Mouse (Mus musculus) MEL (cell line): ENCODE measurements around the gene M6pr. TPM values are rescaled to one million over a fixed set of nuclear protein-coding genes. Genes with fewer than 3 reads are reported as not detected.
A peak's percentile ranks its signal among the peaks of the same experiment; 100 is the strongest.

Experiments
- DNase-seq: peaks from one replicate; pipeline ENCODE4 v3.0.0; 2011; ENCODE audit warnings: low read depth, low spot score
- H3K27ac ChIP-seq: 2 replicates; pipeline ENCODE4 v1.5.1; 2012; ENCODE audit warnings: low read depth, mild to moderate bottlenecking, control low read depth, low read length, moderate library complexity; ENCODE audit not compliant: control insufficient read depth
- H3K27me3 ChIP-seq, 2 experiments: fragments of 150-350 bp in 1 of 2; sonication (generic) in 1 of 2; 2 replicates each; pipeline ENCODE4 v1.6.1; 2012; ENCODE audit warnings: low read length in 2 of 2, mild to moderate bottlenecking in 2 of 2, improper control_type of control experiment in 1 of 2, moderate library complexity in 1 of 2; ENCODE audit not compliant: insufficient read depth in 2 of 2, control insufficient read depth in 1 of 2
- H3K36me3 ChIP-seq, 2 experiments: 2 replicates each; pipeline ENCODE4 v1.6.1; 2012 to 2014; ENCODE audit warnings: low read length in 2 of 2, improper control_type of control experiment in 1 of 2, inconsistent platforms in 1 of 2, mild to moderate bottlenecking in 1 of 2; ENCODE audit not compliant: insufficient read depth in 2 of 2, control insufficient read depth in 1 of 2
- H3K4me1 ChIP-seq, 2 experiments: fragments of 150-350 bp in 1 of 2; sonication (generic) in 1 of 2; 2 replicates each; pipeline ENCODE4 v1.6.1; 2012; ENCODE audit warnings: low read length in 2 of 2, improper control_type of control experiment in 1 of 2, mild to moderate bottlenecking in 1 of 2; ENCODE audit not compliant: insufficient read depth in 2 of 2, control insufficient read depth in 1 of 2
- H3K4me3 ChIP-seq, 2 experiments: fragments of 150-350 bp in 1 of 2; sonication (generic) in 1 of 2; 2 replicates each; pipeline ENCODE4 v1.5.1; 2012; ENCODE audit warnings: low read depth in 2 of 2, low read length in 2 of 2, mild to moderate bottlenecking in 2 of 2, moderate library complexity in 2 of 2, control low read depth in 1 of 2, improper control_type of control experiment in 1 of 2; ENCODE audit not compliant: control insufficient read depth in 1 of 2, insufficient read depth in 1 of 2
- H3K79me2 ChIP-seq: 2 replicates; pipeline ENCODE4 v1.6.1; 2012; ENCODE audit warnings: mild to moderate bottlenecking, low read length, moderate library complexity; ENCODE audit not compliant: control insufficient read depth, poor library complexity, insufficient read depth
- H3K9ac ChIP-seq: 2 replicates; pipeline ENCODE4 v1.6.1; 2012; ENCODE audit warnings: low read depth, mild to moderate bottlenecking, control low read depth, low read length, moderate library complexity; ENCODE audit not compliant: control insufficient read depth, poor library complexity, severe bottlenecking
- H3K9me3 ChIP-seq: fragments of 150-350 bp; sonication (generic); replicated peaks from 2 replicates; pipeline ENCODE4 v1.6.1; 2012; ENCODE audit warnings: mild to moderate bottlenecking, low read length, improper control_type of control experiment, moderate library complexity; ENCODE audit not compliant: insufficient read depth
- CHD1 ChIP-seq: IDR thresholded peaks from 2 replicates; pipeline ENCODE4 v1.6.1; 2012; ENCODE audit warnings: low read depth, mild to moderate bottlenecking, inconsistent platforms, low read length, improper control_type of control experiment
- CHD2 ChIP-seq: IDR thresholded peaks from 2 replicates; pipeline ENCODE4 v1.6.1; 2011; ENCODE audit warnings: low read length, improper control_type of control experiment
- CTCF ChIP-seq, 3 experiments: IDR thresholded peaks in 2 of 3; conservative IDR thresholded peaks in 1 of 3; 2 replicates each; pipeline ENCODE4 v1.5.1; 2011 to 2012; ENCODE audit warnings: low read length in 3 of 3, low read depth in 2 of 3, mild to moderate bottlenecking in 2 of 3, improper control_type of control experiment in 1 of 3, inconsistent platforms in 1 of 3, mixed read lengths in 1 of 3, moderate library complexity in 1 of 3; ENCODE audit not compliant: control insufficient read depth in 1 of 3, insufficient read depth in 1 of 3, poor library complexity in 1 of 3, severe bottlenecking in 1 of 3
- ELF1 ChIP-seq: IDR thresholded peaks from 2 replicates; pipeline ENCODE4 v1.6.1; 2014; ENCODE audit warnings: low read depth, mild to moderate bottlenecking, inconsistent platforms, low read length, improper control_type of control experiment, moderate library complexity
- HCFC1 ChIP-seq: IDR thresholded peaks from 2 replicates; pipeline ENCODE4 v1.6.1; 2012; ENCODE audit warnings: low read depth, mild to moderate bottlenecking, inconsistent platforms, low read length, improper control_type of control experiment, moderate library complexity
- JUND ChIP-seq: IDR thresholded peaks from 2 replicates; pipeline ENCODE4 v1.6.1; 2011; ENCODE audit warnings: low read depth, mild to moderate bottlenecking, improper control_type of control experiment, low read length
- MAFK ChIP-seq: IDR thresholded peaks from 2 replicates; pipeline ENCODE4 v1.6.1; 2011; ENCODE audit warnings: low read depth, mild to moderate bottlenecking, low read length, improper control_type of control experiment, borderline replicate concordance
- MAX ChIP-seq: IDR thresholded peaks from 2 replicates; pipeline ENCODE4 v1.6.1; 2011; ENCODE audit warnings: low read length, improper control_type of control experiment
- MAZ ChIP-seq: IDR thresholded peaks from 2 replicates; pipeline ENCODE4 v1.6.1; 2012; ENCODE audit warnings: low read depth, mild to moderate bottlenecking, inconsistent platforms, low read length, improper control_type of control experiment
- MYB ChIP-seq: IDR thresholded peaks from 2 replicates; pipeline ENCODE4 v1.6.1; 2011; ENCODE audit warnings: mild to moderate bottlenecking, low read depth, low read length, improper control_type of control experiment
- MYC ChIP-seq: IDR thresholded peaks from 2 replicates; pipeline ENCODE4 v1.6.1; 2011; ENCODE audit warnings: low read depth, mild to moderate bottlenecking, low read length, improper control_type of control experiment, moderate library complexity
- POLR2A ChIP-seq, 2 experiments: IDR thresholded peaks; 2 replicates each; pipeline ENCODE4 v1.6.1; 2011 to 2012; ENCODE audit warnings: low read length in 2 of 2, mild to moderate bottlenecking in 2 of 2, control low read depth in 1 of 2, improper control_type of control experiment in 1 of 2, low read depth in 1 of 2, moderate library complexity in 1 of 2; ENCODE audit not compliant: control insufficient read depth in 1 of 2, insufficient read depth in 1 of 2, poor library complexity in 1 of 2
- RAD21 ChIP-seq: IDR thresholded peaks from 2 replicates; pipeline ENCODE4 v1.6.1; 2011; ENCODE audit warnings: mild to moderate bottlenecking, low read depth, low read length, improper control_type of control experiment
- SMC3 ChIP-seq: IDR thresholded peaks from 2 replicates; pipeline ENCODE4 v1.6.1; 2011; ENCODE audit warnings: low read depth, low read length, improper control_type of control experiment
- TBP ChIP-seq: IDR thresholded peaks from 2 replicates; pipeline ENCODE4 v1.8.0; 2011; ENCODE audit warnings: low read depth, low read length, improper control_type of control experiment
- TCF12 ChIP-seq: IDR thresholded peaks from 2 replicates; pipeline ENCODE4 v1.6.1; 2014; ENCODE audit warnings: low read depth, mild to moderate bottlenecking, inconsistent platforms, low read length, improper control_type of control experiment, moderate library complexity
- USF1 ChIP-seq: IDR thresholded peaks from 2 replicates; pipeline ENCODE4 v1.6.1; 2014; ENCODE audit warnings: low read depth, mild to moderate bottlenecking, inconsistent platforms, low read length, improper control_type of control experiment, moderate library complexity
- ZC3H11A ChIP-seq: IDR thresholded peaks from 2 replicates; pipeline ENCODE4 v1.6.1; 2012; ENCODE audit warnings: low read depth, mild to moderate bottlenecking, inconsistent platforms, low read length, improper control_type of control experiment
- ZMIZ1 ChIP-seq: IDR thresholded peaks from 2 replicates; pipeline ENCODE4 v1.6.1; 2012; ENCODE audit warnings: low read depth, mild to moderate bottlenecking, inconsistent platforms, low read length, improper control_type of control experiment, moderate library complexity
- polyA plus RNA-seq, 2 experiments: library from polyadenylated mRNA; stranded (reverse) in 1 of 2; unstranded in 1 of 2; fragments of >175 nt in 1 of 2; fragments of >200 nt in 1 of 2; gene quantifications; 2 replicates each; pipeline versions ENCODE4 v1.2.1 to v1.2.4; 2012; ENCODE audit warnings: low replicate concordance in 2 of 2, low read depth in 1 of 2; ENCODE audit not compliant: insufficient read length in 2 of 2, insufficient read depth in 1 of 2, missing spikeins in 1 of 2
- total RNA-seq: library from RNA; depleted of rRNA; stranded (reverse); fragments of 300-350 nt; gene quantifications from 2 replicates; pipeline ENCODE4 v1.2.3, GENCODE M21; 2012

Gene M6pr
- total and polyA plus RNA-seq, 3 experiments: 183 to 186 TPM; not detected in 1

GRCm38 (mm10) chr6:122308505-122309393 is at the start of gene M6pr (continued):
- peak; percentile 60; the same call in 1 of the 2 replicates for TF ChIP-seq MAZ
- TF ChIP-seq TBP: peak; percentile 45
- TF ChIP-seq MYC: peak; percentile 68

DNA sequence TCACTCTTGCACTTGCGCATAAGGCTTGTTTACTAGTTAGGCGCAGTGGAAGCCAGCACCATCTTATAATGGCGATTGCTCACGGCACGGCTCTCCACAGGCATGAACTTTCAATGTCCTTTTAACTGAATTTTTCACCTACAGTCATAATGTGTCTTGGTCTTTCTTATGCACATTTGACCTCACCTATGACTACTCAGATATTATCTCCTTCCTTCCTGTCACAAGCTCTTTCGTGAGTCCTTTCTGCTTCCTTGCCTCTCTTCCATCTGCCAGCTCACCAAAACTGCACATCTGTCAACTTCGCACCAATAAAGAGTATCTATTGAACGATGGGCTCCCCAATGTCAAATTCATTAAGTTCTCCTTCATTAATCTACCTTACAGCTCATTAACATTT is 46.0 kb upstream of the M6pr start:
- H3K36me3 ChIP-seq: no peaks in the 10 kb centered on the region
- H3K4me1 ChIP-seq: no peaks in the 10 kb centered on the region
- H3K4me3 ChIP-seq: no peak overlapping the region
- no peaks in the 10 kb centered on the region for H3K27me3 ChIP-seq
- TF ChIP-seq CHD2: no peak
- TF ChIP-seq HCFC1: no peak
- TF ChIP-seq CTCF (IDR thresholded peaks at IDR 0.05 in 2 of 3, conservative IDR thresholded peaks at IDR 0.05 in 1 of 3; ENCODE audit: control insufficient read depth in 1 of 3, insufficient read depth in 1 of 3, low read depth in 2 of 3, low read length in 3 of 3, poor library complexity in 1 of 3, severe bottlenecking in 1 of 3): no peak
- TF ChIP-seq RAD21: no peak
- no peak for TF ChIP-seq USF1
- no peak for TF ChIP-seq MYC
- no peak for TF ChIP-seq ELF1
- TF ChIP-seq MYB: no peak
- TF ChIP-seq JUND: no peak
- no peak for TF ChIP-seq TCF12
- TF ChIP-seq CHD1: no peak
- no peak for TF ChIP-seq MAX
- TF ChIP-seq POLR2A (IDR thresholded peaks at IDR 0.05; ENCODE audit: control insufficient read depth in 1 of 2, insufficient read depth in 1 of 2, low read depth in 1 of 2, low read length in 2 of 2, poor library complexity in 1 of 2): no peak
- no peak overlapping the region for H3K27ac ChIP-seq
- H3K79me2 ChIP-seq: no peaks in the 10 kb centered on the region
- no peaks in the 10 kb centered on the region for H3K9me3 ChIP-seq
- DNase-seq: no peak
- H3K9ac ChIP-seq: no peak overlapping the region

GRCm38 (mm10) chr6:122268561-122268960 is 40.0 kb upstream of the M6pr start:
- Histone ChIP-seq H3K36me3 (peaks cover 0 to 17% of the 10 kb centered on the region in 2 experiments; a peak in 2 of 4 replicates), H3K79me2 (no peaks in the 10 kb centered on the region), H3K9me3 (no peaks in the 10 kb centered on the region), H3K27ac (no peak overlapping the region)
- TF ChIP-seq MAFK (no peak), HCFC1 (no peak), SMC3 (no peak), JUND (no peak), CHD1 (no peak), RAD21 (no peak), ZC3H11A (no peak), ZMIZ1 (no peak)
- TF ChIP-seq, all 39 proteins: peak for 0
- Histone ChIP-seq H3K4me1 (peaks cover 10 to 11% of the 10 kb centered on the region in 2 experiments), H3K4me3 (no peak overlapping the region), H3K9ac (no peak overlapping the region), H3K27me3 (no peaks in the 10 kb centered on the region)
- DNase-seq: no peak
